Mouse (Mus musculus): Measurements from ENCODE around the gene Stxbp1. TPM values are rescaled to one million over a fixed set of nuclear protein-coding genes. Genes with fewer than 3 reads are reported as not detected.

Gene Stxbp1
- polyA plus RNA-seq, 1 experiment from 2014 or later = 21.9 TPM

DNA sequence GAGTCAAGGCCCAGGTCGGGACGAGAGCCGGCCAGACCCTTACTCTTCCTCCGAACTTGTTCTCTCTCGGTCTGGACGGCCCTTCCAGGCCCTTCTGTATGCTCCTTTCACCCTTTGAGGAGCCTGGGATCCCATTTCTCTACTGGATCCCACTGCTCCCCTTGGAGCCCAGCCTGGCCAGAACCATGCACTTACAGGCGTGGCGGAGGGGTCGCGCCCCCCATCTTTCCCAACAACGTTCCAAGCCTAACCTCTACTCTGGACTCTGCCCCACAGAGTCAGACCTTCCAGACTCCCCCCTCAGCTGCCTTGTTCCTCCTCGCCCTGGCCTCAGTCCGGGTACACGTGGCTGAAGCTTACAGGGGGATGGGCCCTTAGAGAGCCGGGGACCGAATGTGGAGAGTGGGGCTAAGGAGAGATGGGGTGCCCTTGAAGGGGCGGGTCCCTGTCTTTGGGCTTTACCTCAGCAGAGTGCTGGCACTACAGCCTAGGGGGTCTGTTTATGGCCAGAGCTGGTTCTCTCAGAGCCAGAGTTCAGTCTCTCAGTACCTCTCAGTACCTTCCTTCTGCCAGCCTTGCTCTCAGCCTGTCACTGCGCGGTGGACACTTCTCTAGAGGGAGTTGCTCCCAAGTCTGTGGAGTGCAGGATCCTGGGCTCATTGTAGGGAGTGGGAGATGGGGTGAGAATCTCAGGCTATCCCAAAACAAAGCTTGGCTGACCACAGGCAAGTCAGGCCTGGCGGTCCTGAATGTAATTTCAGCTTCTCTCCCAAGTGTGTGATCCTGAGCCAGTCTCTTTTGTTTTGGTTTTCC is 29.7 kb upstream of the Stxbp1 start:
- H3K27ac ChIP-seq (ENCODE audit: low read length) = peak overlapping the region; percentile 97
- peak overlapping the region; percentile 96 for H3K9ac ChIP-seq (ENCODE audit: low read length)
- peaks cover 60% of the 10 kb centered on the region for H3K4me1 ChIP-seq (replicated peaks; ENCODE audit: control insufficient read depth, insufficient read depth, low read length)
- peak overlapping the region; percentile 91 for H3K4me3 ChIP-seq (ENCODE audit: low read length)
- H3K36me3 ChIP-seq (ENCODE audit: control insufficient read depth, insufficient read depth, low read length) = no peaks in the 10 kb centered on the region
- H3K27me3 ChIP-seq (ENCODE audit: control insufficient read depth, insufficient read depth, low read depth, low read length) = no peaks in the 10 kb centered on the region
- H3K9me3 ChIP-seq (ENCODE audit: control insufficient read depth, low read length) = no peaks in the 10 kb centered on the region
- 2% methylated on average over 20 of the region's 20 CpGs for WGBS
- peak overlapping the region; percentile 80 for H3K4me2 ChIP-seq (ENCODE audit: low read depth, low read length)
- no peak for ATAC-seq (ENCODE audit: low read depth)

DNA sequence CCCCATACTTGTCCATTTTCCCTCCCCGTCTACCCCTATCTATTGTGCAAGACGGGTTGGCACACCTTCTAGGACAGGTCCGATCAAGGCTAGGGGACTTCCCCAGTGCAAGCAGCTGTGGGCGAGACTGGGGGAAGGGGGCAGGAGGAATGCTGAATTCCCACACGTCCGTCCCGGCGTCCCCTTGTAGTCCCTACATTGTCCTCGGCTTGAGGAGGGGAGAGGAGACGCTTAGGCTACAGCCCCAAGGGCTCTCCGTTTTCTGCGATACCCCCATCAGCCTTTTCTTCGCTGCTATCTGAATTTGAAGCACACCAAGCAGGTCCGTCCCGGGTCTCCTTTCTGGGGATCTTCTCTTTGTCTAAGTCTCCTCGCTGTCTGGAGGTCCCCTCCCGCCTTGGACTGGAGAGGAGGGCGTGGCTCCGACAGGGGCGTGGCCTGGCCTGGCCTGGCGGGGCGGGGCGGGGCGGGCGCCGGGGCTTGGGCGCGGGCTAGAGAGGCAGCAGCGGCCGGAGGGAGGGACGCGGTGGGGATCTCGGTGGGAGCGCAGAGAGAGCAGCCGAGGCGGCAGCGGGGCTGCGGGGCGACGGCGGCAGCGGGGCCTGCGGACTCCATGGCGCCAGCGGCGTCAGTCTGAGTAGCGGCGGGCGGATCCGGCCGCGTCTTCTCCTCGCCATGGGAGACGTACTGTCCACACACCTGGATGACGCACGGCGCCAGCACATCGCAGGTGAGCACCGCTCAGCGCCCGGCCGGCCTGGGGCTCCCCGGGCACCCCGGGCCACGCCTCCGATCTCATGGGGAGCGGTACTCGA is 28.8 kb upstream of the Stxbp1 start, which contains the start of gene Fam129b:
Gene Fam129b, plus strand, starts transcription at position 440 of the 815 bp plus-strand sequence.
- H3K9ac ChIP-seq (ENCODE audit: low read length) = peak within 1 kb of the TSS; percentile 96
- H3K27ac ChIP-seq (ENCODE audit: low read length) = peak within 1 kb of the TSS; percentile 97
- H3K4me2 ChIP-seq (ENCODE audit: low read depth, low read length) = peak within 1 kb of the TSS; percentile 80
- H3K4me1 ChIP-seq (replicated peaks; ENCODE audit: control insufficient read depth, insufficient read depth, low read length) = peaks cover 52% of the 10 kb centered on the region
- no peaks in the 10 kb centered on the region for H3K36me3 ChIP-seq (ENCODE audit: control insufficient read depth, insufficient read depth, low read length)
- peak within 1 kb of the TSS; percentile 91 for H3K4me3 ChIP-seq (ENCODE audit: low read length)
- H3K27me3 ChIP-seq (ENCODE audit: control insufficient read depth, insufficient read depth, low read depth, low read length) = no peaks in the 10 kb centered on the region
- no peaks in the 10 kb centered on the region for H3K9me3 ChIP-seq (ENCODE audit: control insufficient read depth, low read length)
- peak; percentile 87 for ATAC-seq (ENCODE audit: low read depth)
- WGBS = under 1% methylated on average over 65 of the region's 68 CpGs

DNA sequence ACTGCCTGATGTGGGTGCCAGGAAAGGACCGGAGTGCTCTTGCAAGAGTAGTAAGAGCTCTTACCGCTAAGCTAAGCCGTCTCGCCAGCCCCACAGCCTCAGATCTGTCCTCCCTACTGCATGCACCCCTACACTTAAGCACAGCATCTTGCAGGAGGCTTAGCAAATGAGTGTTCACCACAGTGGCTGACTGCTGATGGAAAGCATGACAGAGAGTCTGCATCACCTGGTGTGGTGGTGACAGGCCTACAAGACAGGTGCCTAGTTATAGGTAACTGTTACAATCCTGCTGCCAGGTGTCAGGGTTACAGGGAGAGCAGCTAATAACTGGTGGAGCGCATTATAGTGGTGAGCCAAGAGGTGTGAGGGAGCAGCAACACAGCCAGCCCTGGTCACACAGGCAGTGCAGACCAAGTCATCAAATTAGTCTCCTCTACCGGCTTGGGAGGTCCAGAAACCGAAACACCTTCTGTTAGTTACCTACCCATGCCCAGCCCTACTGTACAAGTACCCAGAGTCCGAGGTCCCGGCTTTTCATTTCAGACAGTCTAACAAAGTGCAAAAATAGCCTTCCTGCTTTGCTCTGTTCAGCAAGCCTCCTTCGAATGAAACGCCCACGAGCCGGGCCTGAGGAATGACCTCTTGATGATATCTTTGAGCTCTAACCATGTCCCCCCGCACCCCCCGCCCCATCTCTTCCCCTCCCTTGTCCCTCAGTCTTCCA is 28.1 kb upstream of the Stxbp1 start:
- H3K36me3 ChIP-seq (ENCODE audit: control insufficient read depth, insufficient read depth, low read length) = no peaks in the 10 kb centered on the region
- peak overlapping the region; percentile 97 for H3K27ac ChIP-seq (ENCODE audit: low read length)
- WGBS = 6% methylated on average over 15 of the region's 15 CpGs
- peak overlapping the region; percentile 96 for H3K9ac ChIP-seq (ENCODE audit: low read length)
- H3K4me2 ChIP-seq (ENCODE audit: low read depth, low read length) = peak overlapping the region; percentile 80
- ATAC-seq (ENCODE audit: low read depth) = peak; percentile 3; the same call in 1 of the 2 replicates
- H3K9me3 ChIP-seq (ENCODE audit: control insufficient read depth, low read length) = no peaks in the 10 kb centered on the region
- H3K4me1 ChIP-seq (replicated peaks; ENCODE audit: control insufficient read depth, insufficient read depth, low read length) = peaks cover 48% of the 10 kb centered on the region
- no peaks in the 10 kb centered on the region for H3K27me3 ChIP-seq (ENCODE audit: control insufficient read depth, insufficient read depth, low read depth, low read length)
- peak overlapping the region; percentile 91 for H3K4me3 ChIP-seq (ENCODE audit: low read length)

DNA sequence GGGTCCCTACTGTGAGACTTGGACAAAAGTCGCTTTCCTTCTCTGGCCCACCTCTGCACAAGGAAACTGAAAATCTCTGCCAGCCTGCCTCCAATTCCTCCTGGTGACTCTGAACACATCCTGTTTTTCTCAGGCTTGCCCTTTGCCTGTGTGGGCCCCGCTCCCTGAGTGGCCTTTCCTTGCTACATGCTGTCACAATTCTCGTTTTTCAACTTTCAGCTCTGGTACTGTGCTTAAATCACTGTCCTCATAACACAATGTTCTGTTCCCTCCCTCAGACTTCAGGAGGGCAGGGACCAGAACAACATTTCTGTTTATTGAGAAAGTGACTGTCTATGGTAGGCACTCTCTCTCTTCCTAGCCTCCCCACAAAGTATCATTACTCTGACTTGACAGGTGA is 27.0 kb upstream of the Stxbp1 start:
- ATAC-seq (ENCODE audit: low read depth) = no peak
- H3K9me3 ChIP-seq (ENCODE audit: control insufficient read depth, low read length) = no peaks in the 10 kb centered on the region
- peak overlapping the region; percentile 97 for H3K27ac ChIP-seq (ENCODE audit: low read length)
- H3K9ac ChIP-seq (ENCODE audit: low read length) = peak overlapping the region; percentile 40; the same call in 1 of the 2 replicates
- WGBS = 46% methylated on average over 3 of the region's 3 CpGs
- no peaks in the 10 kb centered on the region for H3K27me3 ChIP-seq (ENCODE audit: control insufficient read depth, insufficient read depth, low read depth, low read length)
- H3K4me2 ChIP-seq (ENCODE audit: low read depth, low read length) = peak overlapping the region; percentile 80; the same call in 1 of the 2 replicates
- peaks cover 41% of the 10 kb centered on the region for H3K4me1 ChIP-seq (replicated peaks; ENCODE audit: control insufficient read depth, insufficient read depth, low read length)
- no peak overlapping the region for H3K4me3 ChIP-seq (ENCODE audit: low read length)
- H3K36me3 ChIP-seq (ENCODE audit: control insufficient read depth, insufficient read depth, low read length) = no peaks in the 10 kb centered on the region

DNA sequence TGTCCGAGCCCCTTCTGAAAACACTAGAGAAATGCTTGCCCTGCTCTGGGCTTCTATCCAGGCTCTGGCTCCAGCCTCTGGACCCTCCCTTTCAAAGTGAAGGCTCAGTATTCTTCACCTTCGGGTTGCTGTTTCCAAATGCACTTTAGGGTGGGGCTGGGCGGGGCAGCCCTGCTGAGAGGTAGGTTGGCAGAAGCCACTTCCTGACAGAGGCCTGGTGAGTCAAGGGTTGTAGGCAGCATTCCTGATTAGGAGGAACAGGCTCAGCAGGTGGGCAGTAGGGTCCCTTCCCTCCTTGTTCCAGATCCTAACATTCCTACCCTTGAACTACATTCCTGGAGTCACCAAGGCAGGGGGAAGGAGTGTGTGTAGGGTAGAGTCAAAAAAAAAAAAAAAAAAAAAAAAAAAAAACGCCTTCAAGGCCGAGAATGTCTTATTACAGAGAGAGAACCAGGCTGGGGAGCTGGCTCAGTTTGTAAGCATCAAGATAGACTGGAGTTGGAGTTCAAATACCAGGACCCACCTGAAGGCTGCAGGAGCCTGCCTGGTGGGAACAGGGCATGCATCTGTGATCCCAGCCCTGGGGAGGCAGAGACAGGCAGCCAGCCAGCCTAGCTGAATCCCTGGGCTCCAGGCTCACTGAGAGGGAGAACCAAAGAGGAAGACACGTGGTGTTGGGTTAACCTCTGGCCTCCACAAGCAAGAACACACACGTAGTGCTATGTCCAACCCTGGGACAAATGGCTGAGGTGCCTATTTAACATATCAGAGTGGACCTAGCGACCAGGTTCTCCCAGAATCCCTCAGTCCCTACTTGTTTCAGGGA is 23.4 kb upstream of the Stxbp1 start:
- peaks cover 29% of the 10 kb centered on the region for H3K4me1 ChIP-seq (replicated peaks; ENCODE audit: control insufficient read depth, insufficient read depth, low read length)
- no peak overlapping the region for H3K9ac ChIP-seq (ENCODE audit: low read length)
- no peaks in the 10 kb centered on the region for H3K36me3 ChIP-seq (ENCODE audit: control insufficient read depth, insufficient read depth, low read length)
- ATAC-seq (ENCODE audit: low read depth) = peak; percentile 81
- 31% methylated on average over 8 of the region's 8 CpGs for WGBS
- H3K4me2 ChIP-seq (ENCODE audit: low read depth, low read length) = 0 out of 2 replicates have a peak overlapping the region, but pooled peaks have one; percentile 23
- H3K4me3 ChIP-seq (ENCODE audit: low read length) = no peak overlapping the region
- no peaks in the 10 kb centered on the region for H3K27me3 ChIP-seq (ENCODE audit: control insufficient read depth, insufficient read depth, low read depth, low read length)
- no peaks in the 10 kb centered on the region for H3K9me3 ChIP-seq (ENCODE audit: control insufficient read depth, low read length)
- peak overlapping the region; percentile 91 for H3K27ac ChIP-seq (ENCODE audit: low read length)

DNA sequence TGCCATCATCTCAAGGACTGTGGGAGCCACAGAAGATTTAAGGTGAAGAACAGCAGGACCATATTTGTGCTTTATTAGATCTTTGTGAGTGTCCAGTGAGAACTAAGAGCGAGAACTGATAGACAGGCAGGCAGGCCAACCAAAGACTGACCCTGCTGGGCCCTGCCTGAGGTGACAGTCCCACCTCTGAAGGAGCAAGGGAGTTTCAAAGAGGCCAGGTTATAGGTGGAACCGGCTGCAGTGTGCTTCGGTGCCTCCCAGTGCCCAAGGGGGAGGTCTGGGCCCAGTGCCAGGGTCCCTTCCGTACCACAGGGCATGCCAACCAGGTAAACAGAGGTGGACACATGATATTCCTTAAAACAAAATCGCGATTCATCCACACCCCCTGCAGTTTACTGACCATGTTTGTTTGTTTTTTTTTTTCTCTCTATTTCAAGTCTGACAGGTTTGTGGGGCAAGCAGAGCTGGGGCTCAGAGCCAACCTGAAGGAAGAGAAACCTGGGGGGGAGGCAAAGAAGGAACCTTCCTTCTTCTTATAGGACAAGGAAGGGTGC is 22.8 kb upstream of the Stxbp1 start:
- Histone ChIP-seq H3K9me3 (ENCODE audit: control insufficient read depth, low read length) (no peaks in the 10 kb centered on the region), H3K27me3 (ENCODE audit: control insufficient read depth, insufficient read depth, low read depth, low read length) (no peaks in the 10 kb centered on the region), H3K36me3 (ENCODE audit: control insufficient read depth, insufficient read depth, low read length) (no peaks in the 10 kb centered on the region), H3K4me1 (replicated peaks; ENCODE audit: control insufficient read depth, insufficient read depth, low read length) (peaks cover 24% of the 10 kb centered on the region), H3K9ac (ENCODE audit: low read length) (no peak overlapping the region), H3K27ac (ENCODE audit: low read length) (peak overlapping the region; percentile 89), H3K4me3 (ENCODE audit: low read length) (no peak overlapping the region), H3K4me2 (ENCODE audit: low read depth, low read length) (peak overlapping the region; percentile 23; the same call in 1 of the 2 replicates)
- 36% methylated on average over 6 of the region's 6 CpGs for WGBS
- no peak; the same call in 1 of the 2 replicates for ATAC-seq (ENCODE audit: low read depth)

DNA sequence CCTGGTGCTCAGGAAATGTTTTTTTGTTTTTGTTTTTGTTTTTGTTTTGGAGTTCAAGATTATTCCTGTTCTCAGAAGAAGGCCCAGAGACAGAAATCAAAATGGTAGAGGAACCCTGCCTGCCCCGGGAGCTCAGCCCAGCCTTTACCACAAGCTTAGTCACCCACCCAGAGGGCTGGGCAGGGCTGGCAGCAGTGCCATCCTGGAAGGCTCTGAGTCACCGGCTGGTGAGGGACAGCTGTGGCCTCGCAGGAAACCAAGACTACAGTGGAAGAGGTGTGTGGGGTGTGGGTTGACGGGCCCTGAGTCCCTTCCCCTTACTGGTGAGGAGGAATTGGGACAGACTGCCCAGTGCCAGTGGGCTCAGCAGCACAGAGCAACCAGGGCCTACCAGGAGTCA is 20.3 kb upstream of the Stxbp1 start:
- Histone ChIP-seq H3K27ac (ENCODE audit: low read length) (no peak overlapping the region), H3K9ac (ENCODE audit: low read length) (no peak overlapping the region), H3K27me3 (ENCODE audit: control insufficient read depth, insufficient read depth, low read depth, low read length) (no peaks in the 10 kb centered on the region), H3K36me3 (ENCODE audit: control insufficient read depth, insufficient read depth, low read length) (no peaks in the 10 kb centered on the region), H3K4me3 (ENCODE audit: low read length) (no peak overlapping the region), H3K4me2 (ENCODE audit: low read depth, low read length) (no peak overlapping the region), H3K9me3 (ENCODE audit: control insufficient read depth, low read length) (no peaks in the 10 kb centered on the region), H3K4me1 (replicated peaks; ENCODE audit: control insufficient read depth, insufficient read depth, low read length) (peaks cover 8% of the 10 kb centered on the region)
- ATAC-seq (ENCODE audit: low read depth) = no peak
- WGBS = 66% methylated on average over 4 of the region's 4 CpGs

DNA sequence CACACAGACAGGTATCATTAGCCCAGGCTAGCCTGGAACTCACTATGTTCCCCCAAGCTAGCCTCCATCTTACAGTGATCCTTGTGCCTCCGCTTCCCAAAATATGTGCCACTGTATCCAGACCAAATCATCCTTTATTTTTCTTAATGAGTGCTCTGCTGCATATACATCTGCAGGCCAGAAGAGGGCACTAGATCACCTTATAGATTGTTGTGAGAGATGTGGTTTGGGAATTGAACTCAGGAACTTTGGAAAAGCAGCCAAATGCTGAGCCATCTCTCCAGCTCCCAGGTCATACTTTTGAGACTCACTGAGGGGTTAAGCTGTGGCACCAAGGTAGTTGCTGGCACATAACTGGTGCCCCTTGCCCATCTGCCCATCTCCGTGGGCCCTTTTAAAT is 17.7 kb upstream of the Stxbp1 start:
- H3K9me3 ChIP-seq (ENCODE audit: control insufficient read depth, low read length) = no peaks in the 10 kb centered on the region
- H3K4me2 ChIP-seq (ENCODE audit: low read depth, low read length) = no peak overlapping the region
- no peaks in the 10 kb centered on the region for H3K27me3 ChIP-seq (ENCODE audit: control insufficient read depth, insufficient read depth, low read depth, low read length)
- no peaks in the 10 kb centered on the region for H3K36me3 ChIP-seq (ENCODE audit: control insufficient read depth, insufficient read depth, low read length)
- 50% methylated on average over 2 of the region's 2 CpGs for WGBS
- no peak for ATAC-seq (ENCODE audit: low read depth)
- H3K9ac ChIP-seq (ENCODE audit: low read length) = no peak overlapping the region
- H3K4me1 ChIP-seq (replicated peaks; ENCODE audit: control insufficient read depth, insufficient read depth, low read length) = peaks cover 4% of the 10 kb centered on the region
- no peak overlapping the region for H3K4me3 ChIP-seq (ENCODE audit: low read length)
- H3K27ac ChIP-seq (ENCODE audit: low read length) = no peak overlapping the region
